Mouse (Mus musculus) monocyte, adult 5-6 weeks (primary cell): ENCODE results near the gene Pigr. TPM values are rescaled to one million over a fixed set of nuclear protein-coding genes. Genes with fewer than 3 reads are reported as not detected.
A peak's percentile ranks its signal among the peaks of the same experiment; 100 is the strongest.

Experiments used
- ATAC-seq: fragments of 153-309, 156-312 bp; replicated peaks from 2 replicates; pipeline ENCODE4 v1.8.0; 2017; ENCODE audit warnings: mild to moderate bottlenecking; ENCODE audit not compliant: low TSS enrichment, insufficient number of reproducible peaks, severe bottlenecking, poor library complexity, low FRiP score
- total RNA-seq: library from RNA; stranded (forward); fragments of 200-1000, 200-491, 200-594 nt; gene quantifications from 3 replicates; pipeline ENCODE4 v1.2.3, GENCODE M21; 2017

The Pigr gene
- total RNA-seq, 1 experiment from 2014 or later = not detected

DNA sequence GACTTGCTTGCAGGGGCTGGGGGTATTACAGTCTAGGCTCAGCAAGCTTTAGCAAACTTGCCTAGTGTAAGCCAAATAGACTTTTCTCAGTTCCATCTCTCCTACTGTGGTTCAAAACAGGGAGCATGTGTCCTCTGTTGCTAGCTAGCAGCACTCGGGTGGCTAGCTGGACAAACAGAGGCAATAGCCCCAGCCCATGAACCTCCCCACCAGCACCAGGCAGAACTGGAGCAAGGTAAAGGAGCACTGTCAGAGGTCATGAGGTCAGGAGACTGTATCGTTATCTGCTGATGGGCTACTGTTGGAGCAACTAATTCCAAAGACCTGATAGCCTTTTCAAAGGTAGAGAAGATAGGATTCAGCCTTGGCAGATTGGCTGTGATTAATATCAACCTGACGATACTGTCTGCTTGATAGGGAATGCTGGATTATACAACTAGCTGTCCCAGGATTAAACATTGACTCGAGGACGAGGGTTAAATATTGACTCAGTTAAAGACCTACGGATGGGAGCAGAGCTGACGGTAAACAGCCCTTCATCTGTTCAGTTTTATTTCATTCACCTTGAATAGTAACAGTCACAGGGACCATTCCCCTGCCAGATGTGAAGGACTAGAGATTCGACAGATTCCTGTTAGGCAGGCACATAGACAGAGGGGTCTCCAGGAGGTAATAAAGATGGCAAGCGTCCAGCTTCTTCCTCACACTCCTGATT lies 4.4 kb upstream of the Pigr start:
- no peak for ATAC-seq

DNA sequence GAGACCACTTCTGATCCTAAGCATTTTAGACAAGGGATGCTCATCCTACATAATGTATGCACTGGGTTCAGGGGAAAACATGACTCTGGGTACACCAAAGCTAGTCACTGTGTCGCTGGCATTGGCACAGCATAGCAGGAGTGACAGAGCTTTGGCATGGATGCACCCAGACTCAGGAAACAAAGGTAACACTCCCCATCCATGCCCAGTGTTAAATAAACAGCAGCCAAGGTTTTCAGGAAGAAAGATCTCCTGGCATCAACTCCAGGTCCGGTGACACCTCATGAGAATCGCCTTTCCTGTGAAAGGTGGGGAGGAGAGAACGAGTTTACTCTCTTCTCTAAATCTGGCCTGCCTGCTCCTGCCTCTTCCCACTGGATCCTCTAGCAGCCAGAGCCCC lies 2.2 kb downstream of the Pigr start:
- no peak for ATAC-seq

DNA sequence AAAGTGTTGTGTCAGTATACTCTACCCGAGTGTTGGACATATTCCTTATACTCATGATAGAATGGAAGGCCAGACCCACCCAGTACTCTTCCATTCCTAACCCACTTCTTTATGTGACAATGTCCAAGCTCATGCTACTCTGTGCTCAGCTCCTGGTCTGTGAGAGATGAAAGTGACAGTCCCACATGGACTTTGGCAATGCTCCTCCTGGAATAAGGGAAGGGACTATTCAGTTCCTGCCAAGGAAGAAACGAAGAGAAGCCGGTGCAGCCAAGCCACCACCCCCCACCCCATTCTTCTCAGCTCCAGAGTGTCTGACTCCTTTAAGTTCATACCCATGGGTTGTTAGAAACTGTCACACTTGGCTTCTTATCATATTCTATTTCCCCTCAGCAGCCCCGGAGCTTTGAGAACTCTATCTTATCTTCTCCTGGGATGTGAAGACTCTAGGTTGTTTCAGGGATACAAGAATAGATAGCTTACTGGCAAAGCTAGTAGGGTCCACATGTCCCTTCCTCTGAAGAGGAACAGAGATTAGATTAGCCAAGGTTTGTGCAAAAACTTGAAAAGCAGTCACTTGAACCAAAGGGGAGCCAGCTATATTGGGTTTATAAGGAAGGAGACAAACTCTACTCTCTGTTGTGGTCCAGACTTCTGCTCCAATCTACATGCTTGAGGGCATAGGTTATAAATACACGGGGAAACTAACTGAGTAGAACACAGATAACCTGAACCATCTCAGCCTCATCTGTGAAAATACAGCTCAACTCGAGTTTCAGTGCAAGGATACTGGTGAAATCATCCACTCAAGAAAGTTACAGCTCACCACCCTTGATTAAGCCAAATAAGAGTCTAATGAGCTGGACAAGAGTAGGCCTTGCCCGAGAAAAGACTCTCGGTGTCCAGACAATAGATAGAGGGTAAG lies 3.7 kb downstream of the Pigr start:
- ATAC-seq = no peak

DNA sequence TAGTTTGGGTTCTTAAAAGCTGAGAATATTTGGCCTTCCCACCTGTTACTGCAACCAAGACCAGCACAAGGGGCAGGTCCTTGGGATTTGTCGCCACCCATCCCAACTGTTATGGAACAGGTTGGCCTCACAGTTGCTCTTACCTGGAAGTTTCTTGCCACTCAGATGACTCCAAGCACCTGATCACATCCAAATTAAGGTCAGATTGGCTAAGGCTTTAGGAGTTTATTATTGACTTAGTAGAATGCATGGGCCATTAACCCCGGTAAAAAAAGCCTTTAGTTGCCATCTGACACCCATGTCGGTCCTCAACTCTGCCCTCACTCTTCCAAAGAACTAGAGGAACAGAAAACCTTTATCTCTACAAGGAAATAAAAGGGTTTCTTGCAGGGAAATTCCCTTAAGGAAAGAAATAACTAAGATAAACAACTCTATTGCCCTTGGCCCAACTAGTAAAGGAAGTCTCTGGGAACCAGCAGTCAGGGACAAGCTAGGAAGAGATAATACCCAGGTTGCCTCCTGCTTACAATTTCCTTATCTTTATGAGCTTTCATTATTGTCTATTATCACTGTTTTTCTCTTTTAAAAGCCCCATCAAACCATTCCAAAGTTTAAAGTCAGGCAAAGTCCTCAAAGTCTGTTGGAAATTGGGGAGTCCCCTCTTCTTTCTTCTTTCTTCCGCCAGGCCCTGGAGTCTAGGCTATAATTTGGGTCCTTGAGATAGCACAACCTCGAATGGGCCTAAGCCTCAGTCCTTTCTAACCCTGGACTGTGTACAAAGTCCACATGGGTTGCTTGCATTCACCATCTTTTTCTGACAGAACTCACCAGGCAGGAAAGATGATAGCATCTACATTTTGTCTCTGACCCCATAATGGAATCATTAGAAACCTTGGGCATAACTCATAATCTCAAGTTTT lies 6.0 kb downstream of the Pigr start:
- no peak for ATAC-seq

DNA sequence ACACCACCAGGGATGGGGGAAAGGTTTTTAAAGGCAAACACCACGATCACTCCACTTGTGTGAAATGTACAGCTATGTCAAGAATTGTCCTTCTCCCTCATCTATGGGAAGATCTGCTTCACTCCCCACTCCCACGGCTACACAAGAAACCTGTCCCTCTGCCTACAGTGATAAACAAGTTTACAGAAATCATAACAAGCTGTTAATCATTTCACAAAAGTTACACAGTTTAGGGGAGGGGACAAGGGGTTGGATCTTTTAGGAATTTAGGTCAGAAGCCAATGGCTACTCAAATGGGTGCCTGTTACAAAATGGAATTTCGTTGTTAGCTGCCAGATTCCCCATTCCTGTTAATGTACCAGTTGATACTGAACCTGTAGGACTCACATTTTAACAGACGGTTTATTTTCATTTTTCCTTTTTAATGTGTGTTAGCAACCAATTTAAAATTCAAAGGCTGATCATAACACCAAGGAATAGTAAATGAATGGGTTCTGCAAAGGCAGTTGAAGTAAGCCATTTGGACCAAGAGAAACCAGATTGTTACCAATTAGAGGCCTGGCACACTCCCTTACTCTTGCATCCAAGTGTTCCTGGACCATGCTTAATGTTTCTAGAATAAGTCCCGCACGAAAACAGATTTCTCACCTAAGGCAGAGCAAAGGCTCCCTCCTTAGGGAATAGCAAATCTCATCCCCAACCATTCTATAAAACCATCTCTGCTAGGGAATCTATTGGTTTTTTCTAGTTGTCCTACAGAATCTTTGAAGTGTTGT lies 8.9 kb downstream of the Pigr start:
- no peak for ATAC-seq

DNA sequence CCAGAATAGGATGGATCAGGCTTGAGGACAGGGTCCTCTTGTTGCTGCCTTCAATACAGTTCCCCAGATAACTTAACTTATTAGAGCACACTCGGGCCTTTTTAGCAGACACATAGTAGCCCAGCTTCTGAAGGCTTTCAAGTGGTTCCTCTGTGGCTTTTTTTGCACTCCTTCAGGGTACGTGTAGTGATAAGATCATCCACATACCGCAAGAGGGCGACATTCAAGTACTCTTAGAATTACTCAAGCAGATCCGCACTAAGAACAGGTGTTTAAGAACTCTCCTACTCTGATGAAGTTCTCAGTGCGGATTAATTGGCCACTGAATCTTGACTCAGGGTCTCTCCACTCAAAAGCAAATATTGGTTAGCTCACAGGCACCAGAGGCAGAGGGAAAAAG lies 11.8 kb downstream of the Pigr start:
- ATAC-seq = no peak

DNA sequence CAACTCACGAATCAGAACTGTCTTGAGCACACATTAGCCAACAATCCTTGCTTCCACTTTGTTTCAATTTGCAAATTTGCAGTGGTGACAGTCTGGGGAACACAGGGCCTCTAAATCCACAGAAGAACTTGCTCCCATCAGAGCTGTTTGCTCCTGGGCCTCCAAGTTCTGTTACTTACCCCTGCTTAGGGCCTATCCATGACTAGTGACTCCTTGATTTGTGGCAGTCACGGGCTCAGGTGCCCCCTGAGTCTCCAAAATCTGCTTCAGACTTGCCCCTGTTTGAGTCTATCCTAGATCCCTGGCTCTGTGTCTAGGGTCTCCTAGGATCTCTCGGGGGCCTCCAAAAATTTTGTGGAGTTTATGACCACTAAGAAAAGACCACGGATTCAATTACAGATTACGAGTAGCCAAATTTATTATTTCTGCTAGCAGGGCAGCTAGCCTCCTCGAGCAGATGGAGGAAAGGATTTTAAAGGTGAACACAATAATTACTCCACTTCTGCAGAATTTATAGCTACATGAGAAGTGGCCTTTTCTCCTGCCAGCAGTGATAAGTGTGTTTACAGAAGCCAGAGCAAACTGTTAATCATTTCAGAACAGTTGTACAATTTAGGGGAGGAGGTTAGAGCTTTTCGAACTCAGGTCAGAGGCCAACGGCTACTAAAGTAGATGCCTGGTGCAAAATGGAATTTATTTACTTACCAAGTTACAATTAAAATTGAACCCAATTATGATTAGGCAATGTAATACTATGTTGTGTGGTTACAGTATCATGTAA lies 14.3 kb downstream of the Pigr start:
- ATAC-seq = no peak

DNA sequence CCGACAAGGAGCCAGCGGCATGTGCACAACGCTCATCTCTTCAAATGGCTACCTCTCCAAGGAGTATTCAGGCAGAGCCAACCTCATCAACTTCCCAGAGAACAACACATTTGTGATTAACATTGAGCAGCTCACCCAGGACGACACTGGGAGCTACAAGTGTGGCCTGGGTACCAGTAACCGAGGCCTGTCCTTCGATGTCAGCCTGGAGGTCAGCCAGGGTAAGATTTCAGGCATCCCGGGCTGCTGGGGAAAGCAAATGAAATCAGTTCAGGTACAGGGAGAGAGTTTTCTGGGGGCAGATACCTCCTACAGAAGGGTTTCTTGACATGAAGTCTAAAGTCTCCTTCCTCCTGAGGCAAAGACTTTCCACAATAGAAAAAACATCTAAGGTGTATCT lies 15.1 kb downstream of the Pigr start:
- no peak for ATAC-seq

DNA sequence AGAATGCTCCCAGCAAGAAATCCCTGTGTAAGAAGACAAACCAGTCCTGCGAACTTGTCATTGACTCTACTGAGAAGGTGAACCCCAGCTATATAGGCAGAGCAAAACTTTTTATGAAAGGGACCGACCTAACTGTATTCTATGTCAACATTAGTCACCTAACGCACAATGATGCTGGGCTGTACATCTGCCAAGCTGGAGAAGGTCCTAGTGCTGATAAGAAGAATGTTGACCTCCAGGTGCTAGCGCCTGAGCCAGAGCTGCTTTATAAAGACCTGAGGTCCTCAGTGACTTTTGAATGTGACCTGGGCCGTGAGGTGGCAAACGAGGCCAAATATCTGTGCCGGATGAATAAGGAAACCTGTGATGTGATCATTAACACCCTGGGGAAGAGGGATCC lies 18.0 kb downstream of the Pigr start:
- no peak for ATAC-seq

DNA sequence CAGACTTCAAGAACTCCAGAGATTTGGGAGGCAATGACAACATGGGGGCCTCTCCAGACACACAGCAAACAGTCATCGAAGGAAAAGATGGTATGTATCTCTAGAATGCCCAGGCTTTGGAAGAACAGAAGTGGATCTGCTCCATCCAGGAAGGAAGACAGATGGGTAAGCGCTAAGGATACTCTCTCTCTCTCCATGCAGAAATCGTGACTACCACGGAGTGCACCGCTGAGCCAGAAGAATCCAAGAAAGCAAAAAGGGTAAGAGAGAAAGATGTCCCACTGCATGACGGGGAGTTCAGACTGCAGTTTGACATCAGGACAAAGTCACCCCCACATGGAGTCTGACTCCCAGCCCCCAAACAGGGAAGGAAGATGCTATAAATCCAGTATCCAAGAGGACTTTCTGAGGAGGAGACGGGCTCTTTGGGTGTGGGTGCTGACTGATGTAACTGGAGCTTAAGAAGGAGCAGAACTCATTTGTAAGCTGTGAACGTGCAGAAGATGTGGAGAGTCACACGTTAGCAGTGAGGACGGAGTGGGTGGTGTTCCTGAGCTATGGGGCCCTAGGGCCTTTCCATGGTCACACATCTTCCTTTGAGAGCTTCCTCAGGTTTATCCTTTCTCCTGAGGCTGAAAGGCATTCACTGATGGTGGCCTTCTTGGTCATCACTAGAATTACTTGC lies 23.2 kb downstream of the Pigr start:
- ATAC-seq = no peak

DNA sequence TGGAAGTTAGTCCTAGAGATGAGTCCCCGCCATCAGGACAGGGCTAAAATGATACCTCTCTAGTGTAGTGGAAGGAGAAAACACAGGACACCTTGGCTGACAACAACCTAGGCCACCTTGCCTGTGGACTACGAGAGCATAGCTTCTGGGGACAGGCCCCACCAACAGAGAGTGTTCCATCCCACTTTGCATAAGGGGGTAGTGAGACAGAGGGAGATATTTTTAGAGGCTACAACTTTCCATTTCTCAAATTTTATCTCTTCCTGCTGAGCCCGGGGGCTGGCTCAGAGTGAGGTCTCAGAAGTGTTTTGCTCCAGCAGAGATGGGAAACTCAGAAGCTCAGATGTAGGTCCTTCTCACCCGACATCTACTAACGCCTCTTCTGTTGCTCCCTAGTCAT lies 23.9 kb downstream of the Pigr start:
- no peak for ATAC-seq

DNA sequence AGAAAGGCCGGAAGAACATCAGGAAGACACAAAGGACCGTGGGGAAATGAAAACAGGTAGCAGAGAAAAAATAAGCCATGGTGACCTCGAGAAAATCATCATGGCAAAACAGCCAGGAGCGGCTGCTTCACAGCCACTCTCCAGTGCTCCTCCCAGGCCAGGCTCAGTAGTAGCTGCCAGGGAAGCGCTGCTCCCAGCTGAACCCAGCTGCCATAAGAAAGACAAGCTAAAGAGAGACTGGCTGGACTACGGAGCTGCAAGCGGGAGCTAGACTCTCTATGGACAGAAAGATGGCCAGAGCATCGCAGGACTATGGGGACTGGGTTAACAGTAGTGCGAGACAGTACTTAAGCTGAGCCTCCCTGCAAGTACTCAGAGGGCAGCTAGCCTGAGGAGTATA lies 28.3 kb downstream of the Pigr start:
- no peak for ATAC-seq

DNA sequence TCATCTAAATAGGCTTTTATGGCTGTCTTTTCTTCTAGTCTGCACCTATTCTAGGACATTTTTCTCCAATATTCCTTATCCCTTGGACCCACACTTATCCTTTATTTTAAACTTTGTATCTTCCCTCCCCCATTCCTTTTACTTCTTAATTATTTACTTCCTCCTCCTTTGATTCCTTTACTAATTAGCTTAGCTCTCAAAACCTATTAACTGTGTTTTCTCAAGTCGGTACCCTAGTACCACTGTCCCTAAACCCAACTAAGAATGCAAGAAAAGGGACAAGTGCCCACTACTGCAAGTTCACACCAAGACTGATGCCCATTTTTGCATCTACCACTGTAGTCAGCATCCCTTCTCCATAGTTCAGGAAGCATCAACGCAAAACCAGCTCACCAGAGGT lies 29.2 kb downstream of the Pigr start:
- no peak for ATAC-seq

DNA sequence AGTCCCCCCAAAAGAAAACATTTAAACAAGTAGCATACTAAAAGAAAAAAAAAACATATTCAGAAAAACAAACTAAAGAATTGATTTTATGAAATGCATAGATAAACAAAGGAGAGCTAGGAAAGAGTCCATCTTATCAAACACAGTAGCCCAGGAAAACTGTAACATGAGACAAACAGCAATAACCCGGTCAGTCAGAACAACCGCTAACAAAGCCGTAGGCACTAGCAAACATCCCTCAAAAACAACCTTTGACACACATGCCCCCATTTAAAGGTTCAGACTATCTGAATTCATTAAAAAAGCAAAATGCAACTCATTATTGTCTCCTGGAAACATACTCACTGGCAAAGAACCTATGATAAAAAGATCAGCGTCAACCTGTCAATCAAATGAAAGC lies 31.0 kb downstream of the Pigr start:
- no peak for ATAC-seq

DNA sequence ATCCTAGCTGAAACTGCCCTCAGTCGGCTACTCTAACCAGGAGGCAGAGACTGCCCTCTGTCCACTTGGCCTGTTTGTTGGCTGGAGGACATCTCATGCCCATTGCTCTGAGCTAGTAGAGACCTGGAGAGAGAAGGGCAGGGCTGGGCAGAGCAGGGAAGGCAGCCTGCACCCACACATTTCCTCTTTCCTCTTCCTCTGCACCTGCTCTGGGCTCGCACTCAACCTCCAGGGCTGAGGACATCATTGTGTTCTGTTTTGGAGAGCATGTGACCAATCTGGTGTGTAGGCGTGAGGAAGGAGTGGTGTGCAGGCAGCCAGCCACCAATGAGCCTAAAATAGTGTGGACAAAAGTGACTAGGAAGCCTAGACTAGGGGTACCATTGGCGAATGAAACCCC lies 37.8 kb downstream of the Pigr start:
- ATAC-seq = peak; percentile 82

DNA sequence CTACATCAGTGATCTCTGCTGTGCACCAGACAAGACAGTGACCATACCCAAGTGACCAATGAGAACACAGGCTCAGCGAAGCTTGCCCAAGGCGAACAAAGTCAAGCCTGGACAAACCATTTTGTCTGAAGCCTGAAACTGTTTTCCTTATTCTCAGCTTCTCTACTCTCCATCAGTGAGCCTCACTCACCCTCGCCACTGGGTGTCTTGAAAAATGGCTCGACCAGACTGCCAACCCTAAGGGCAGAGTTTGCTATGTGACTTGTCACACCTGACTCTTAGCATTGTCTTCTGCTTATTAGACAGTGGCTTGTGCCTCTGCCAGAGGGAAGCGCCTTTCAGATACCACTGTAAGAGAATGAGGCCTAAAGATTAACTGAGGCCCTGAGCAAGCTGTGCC lies 38.3 kb downstream of the Pigr start:
- ATAC-seq = 0 out of 2 replicates have a peak, but pooled peaks have one; percentile 11

DNA sequence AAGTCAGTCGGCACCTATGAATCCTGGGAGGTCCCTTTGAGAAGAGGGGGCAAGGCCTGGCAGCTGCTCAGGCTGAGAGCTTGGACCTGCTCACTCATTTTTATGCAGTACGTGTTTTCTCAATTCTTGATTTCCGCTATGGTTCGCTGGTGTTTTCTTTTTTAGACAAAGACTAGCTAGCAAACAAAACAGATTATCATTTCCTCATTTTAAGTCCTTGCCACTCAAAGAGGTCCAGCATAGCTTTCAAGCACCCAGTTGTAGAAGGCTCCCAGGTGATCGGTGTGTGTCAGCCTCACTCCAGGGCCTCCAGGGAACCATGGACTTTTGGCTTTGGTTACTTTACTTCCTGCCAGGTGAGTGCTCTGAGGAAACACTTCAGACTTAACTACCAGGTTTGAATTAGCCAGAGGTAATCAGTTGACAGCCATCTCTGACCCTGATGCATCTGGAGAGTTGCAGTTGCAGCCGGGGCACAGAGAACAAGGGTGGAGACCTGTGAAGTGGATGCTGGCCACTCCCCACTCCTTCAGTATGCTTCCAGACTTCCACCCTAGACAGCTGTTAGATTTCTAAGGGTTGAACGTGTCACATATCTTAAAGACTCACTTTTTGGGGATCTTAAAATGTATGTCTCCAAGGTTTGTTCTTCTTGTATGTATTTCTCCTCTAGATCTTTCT lies 39.2 kb downstream of the Pigr start, which contains the start of gene Fcmr:
Gene Fcmr (plus strand): TSS at position 129 of the 681 bp plus-strand sequence.
- ATAC-seq = no peak
